Mouse (Mus musculus) kidney, adult 2 months (tissue): ENCODE measurements around the gene Eif2ak3.

Source experiments
- CTCF ChIP-seq: fragments of 200-500 bp; conservative IDR thresholded peaks from 2 replicates; pipeline ENCODE4 v1.5.1; 2011; ENCODE audit warnings: low read depth, mild to moderate bottlenecking, control low read depth, low read length, moderate library complexity, mixed read lengths; ENCODE audit not compliant: insufficient read depth, insufficient read length
- POLR2A ChIP-seq: fragments of 200-500 bp; IDR thresholded peaks from one replicate; pipeline ENCODE4 v1.6.1; 2011; ENCODE audit warnings: low read depth, low read length, control low read depth

- TF ChIP-seq POLR2A (no peak), CTCF (no peak)
Measured at GRCm38 (mm10) chr6:70911668-70912395, 67.5 kb downstream of the Eif2ak3 start.
